Mouse (Mus musculus) heart, embryonic 10.5 days (tissue): ENCODE measurements around the gene Pafah1b2. TPM values are rescaled to one million over a fixed set of nuclear protein-coding genes. Genes with fewer than 3 reads are reported as not detected.

ENCODE experiments used
- DNase-seq: peaks from one replicate; pipeline ENCODE4 v3.0.0-alpha.2; 2017; ENCODE audit warnings: low spot score
- H3K27ac ChIP-seq: fragments of 300-500 bp; sonication (generic); 2 replicates; pipeline ENCODE4 v1.5.1; 2016; ENCODE audit warnings: mild to moderate bottlenecking
- H3K27me3 ChIP-seq: fragments of 300-500 bp; sonication (generic); 2 replicates; pipeline ENCODE4 v1.6.1; 2016; ENCODE audit warnings: mild to moderate bottlenecking; ENCODE audit not compliant: poor library complexity, insufficient read depth, severe bottlenecking
- H3K36me3 ChIP-seq: fragments of 300-500 bp; sonication (generic); 2 replicates; pipeline ENCODE4 v1.6.1; 2016; ENCODE audit warnings: mild to moderate bottlenecking, moderate library complexity
- H3K4me1 ChIP-seq: fragments of 300-500 bp; sonication (generic); 2 replicates; pipeline ENCODE4 v1.6.1; 2016; ENCODE audit warnings: mild to moderate bottlenecking
- H3K4me3 ChIP-seq: fragments of 300-500 bp; sonication (generic); 2 replicates; pipeline ENCODE4 v1.5.1; 2016; ENCODE audit warnings: mild to moderate bottlenecking, moderate library complexity
- H3K9me3 ChIP-seq: fragments of 300-500 bp; sonication (generic); 2 replicates; pipeline ENCODE4 v1.6.1; 2016; ENCODE audit warnings: mild to moderate bottlenecking, moderate library complexity
- WGBS: fragments of 180-500 bp; shearing (Covaris S2); methylation state at CpG from one replicate; pipeline ENCODE4 v1.1.7; 2016; 5-methylcytosine and 5-hydroxymethylcytosine counted together
- polyA plus RNA-seq: library from polyadenylated mRNA; unstranded; fragments of >200 nt; fragmentation: Nextera tagmentation; extraction: Ambion mirVana; gene quantifications from 2 replicates; pipeline ENCODE4 v1.2.1, GENCODE M21; 2016

Pafah1b2 gene
- polyA plus RNA-seq, 1 experiment from 2014 or later = 212 TPM

GRCm38 (mm10) chr9:46036881-46037280, 24.4 kb upstream of the Pafah1b2 start:
- 92% methylated on average over 8 of the region's 8 CpGs for WGBS
- Histone ChIP-seq H3K4me3 (no peak overlapping the region), H3K36me3 (0 out of 2 replicates have a peak, but pooled peaks cover 8% of the 10 kb centered on the region), H3K27me3 (no peaks in the 10 kb centered on the region), H3K4me1 (peaks cover 27% of the 10 kb centered on the region), H3K9me3 (no peaks in the 10 kb centered on the region), H3K27ac (no peak overlapping the region)
- no peak for DNase-seq

- no peak for DNase-seq
- H3K27me3 ChIP-seq = no peaks in the 10 kb centered on the region
- H3K9me3 ChIP-seq = no peaks in the 10 kb centered on the region
- WGBS = 71% methylated on average over 9 of the region's 9 CpGs
- peaks cover 40% of the 10 kb centered on the region for H3K4me1 ChIP-seq
- no peak overlapping the region for H3K27ac ChIP-seq
- no peak overlapping the region for H3K4me3 ChIP-seq
- 0 out of 2 replicates have a peak, but pooled peaks cover 6% of the 10 kb centered on the region for H3K36me3 ChIP-seq
Observed at GRCm38 (mm10) chr9:46035290-46035871, 22.9 kb upstream of the Pafah1b2 start.

DNA sequence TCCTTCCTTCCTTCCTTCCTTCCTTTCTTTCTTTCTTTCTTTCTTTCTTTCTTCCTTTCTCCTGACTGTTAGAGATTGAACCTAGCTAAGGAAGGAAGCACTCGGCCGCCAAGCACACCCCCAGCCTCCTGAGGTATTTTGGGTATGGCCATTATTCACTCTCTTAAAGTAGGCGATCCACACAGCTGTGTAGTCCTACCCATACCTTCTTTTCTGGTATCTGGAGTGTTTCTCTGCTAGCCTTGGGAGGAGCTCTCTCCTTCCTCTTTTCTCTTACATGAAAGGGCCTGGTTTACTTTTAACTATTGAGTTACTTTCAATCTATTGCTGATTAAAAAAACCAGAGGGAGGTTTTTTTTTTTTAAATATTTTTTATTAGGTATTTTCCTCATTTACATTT, 21.4 kb upstream of the Pafah1b2 start:
- H3K27ac ChIP-seq = no peak overlapping the region
- H3K36me3 ChIP-seq = no peaks in the 10 kb centered on the region; the same call in 1 of the 2 replicates
- DNase-seq = no peak
- 70% methylated on average over 3 of the region's 3 CpGs for WGBS
- H3K4me1 ChIP-seq = peaks cover 48% of the 10 kb centered on the region
- no peak overlapping the region for H3K4me3 ChIP-seq
- no peaks in the 10 kb centered on the region for H3K9me3 ChIP-seq
- H3K27me3 ChIP-seq = no peaks in the 10 kb centered on the region

DNA sequence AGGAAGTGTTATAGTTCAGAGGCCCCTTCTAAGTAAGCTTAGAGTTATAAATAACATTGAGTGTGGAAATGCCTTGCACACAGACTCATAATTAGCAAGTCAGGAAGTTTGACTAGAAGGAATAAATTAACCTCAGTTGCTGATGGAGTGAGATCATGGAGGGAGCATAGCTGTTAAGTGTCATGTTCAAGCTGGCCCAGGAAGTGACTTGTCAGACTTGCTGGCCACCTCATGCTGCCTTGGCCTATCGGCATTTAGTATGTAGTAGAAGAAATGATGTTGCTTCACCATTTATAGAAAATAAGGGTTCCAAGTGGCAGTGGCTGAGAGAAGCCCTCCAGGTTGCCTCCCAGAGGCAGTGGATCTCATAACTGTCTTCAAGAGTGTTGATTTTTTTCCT, 20.6 kb upstream of the Pafah1b2 start:
- H3K27me3 ChIP-seq = no peaks in the 10 kb centered on the region
- H3K36me3 ChIP-seq = no peaks in the 10 kb centered on the region; the same call in 1 of the 2 replicates
- no peak for DNase-seq
- H3K9me3 ChIP-seq = no peaks in the 10 kb centered on the region
- peaks cover 47% of the 10 kb centered on the region for H3K4me1 ChIP-seq
- no peak overlapping the region for H3K4me3 ChIP-seq
- WGBS = 70% methylated on average over 1 of the region's 1 CpGs
- no peak overlapping the region for H3K27ac ChIP-seq

DNA sequence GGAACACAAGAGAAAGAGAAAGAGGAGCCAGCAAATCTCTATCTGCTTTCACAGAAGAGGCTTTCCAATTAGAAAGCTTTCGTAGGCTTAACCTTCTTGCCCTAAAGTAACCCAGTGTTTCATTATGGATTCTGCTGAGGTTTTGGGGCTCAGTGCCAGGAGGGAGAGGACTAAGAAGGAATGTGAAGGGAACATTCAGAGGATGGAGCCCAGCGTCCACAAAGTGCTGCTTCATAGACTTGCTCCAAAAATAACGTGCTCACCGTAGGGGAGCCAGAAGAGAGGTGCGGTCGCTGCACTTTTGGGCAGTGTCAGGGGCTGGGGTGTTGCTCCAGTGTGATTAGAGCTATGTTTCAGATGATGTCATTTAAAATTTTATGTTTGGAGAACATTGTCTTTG, 19.7 kb upstream of the Pafah1b2 start:
- H3K27me3 ChIP-seq = no peaks in the 10 kb centered on the region
- H3K4me3 ChIP-seq = no peak overlapping the region
- WGBS = 61% methylated on average over 6 of the region's 6 CpGs
- H3K9me3 ChIP-seq = no peaks in the 10 kb centered on the region
- H3K4me1 ChIP-seq = peaks cover 47% of the 10 kb centered on the region
- H3K27ac ChIP-seq = no peak overlapping the region
- DNase-seq = no peak
- H3K36me3 ChIP-seq = no peaks in the 10 kb centered on the region; the same call in 1 of the 2 replicates

DNA sequence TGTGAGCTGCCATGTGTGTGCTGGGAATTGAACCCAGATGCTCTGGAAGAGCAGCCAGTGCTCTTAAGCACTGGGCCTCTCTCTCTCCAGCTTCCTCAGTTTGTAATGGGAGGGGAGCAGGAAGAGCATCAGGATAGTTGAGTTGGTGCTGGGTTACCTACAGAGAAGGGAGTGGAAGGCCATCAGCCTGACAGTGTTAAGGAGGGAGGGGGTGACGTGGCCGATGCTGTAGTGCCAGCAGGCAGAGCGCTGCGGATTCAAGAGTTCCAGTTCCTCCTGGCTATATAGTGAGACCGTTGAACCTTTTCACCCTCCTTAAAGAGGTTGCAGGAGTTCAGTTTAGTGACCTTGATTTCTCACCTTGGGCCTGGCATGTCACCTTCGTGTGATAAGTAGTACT, 18.5 kb upstream of the Pafah1b2 start:
- Histone ChIP-seq H3K4me1 (peaks cover 47% of the 10 kb centered on the region), H3K27ac (peak overlapping the region; percentile 8; the same call in 1 of the 2 replicates)
- 65% methylated on average over 6 of the region's 6 CpGs for WGBS

DNA sequence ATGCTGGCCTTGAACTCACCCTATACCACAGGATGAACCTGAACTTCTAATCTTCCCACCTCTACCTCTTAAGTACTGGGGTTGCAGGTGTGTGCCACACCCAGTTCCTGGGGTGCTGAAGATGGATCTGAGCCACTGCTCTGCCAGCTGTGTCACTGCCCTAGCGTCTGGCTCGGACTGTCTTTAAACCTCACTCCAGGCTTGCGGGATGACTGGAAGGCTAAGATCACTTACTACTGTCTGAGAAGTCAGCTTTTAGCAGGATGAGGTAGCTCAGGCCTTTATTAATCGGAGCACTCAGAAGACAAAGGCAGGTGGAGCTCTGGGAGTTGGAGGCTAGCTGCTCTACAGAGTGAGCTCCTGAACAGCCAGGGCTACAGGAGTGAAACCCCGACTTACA, 17.7 kb upstream of the Pafah1b2 start:
- Histone ChIP-seq H3K4me3 (no peak overlapping the region), H3K27me3 (no peaks in the 10 kb centered on the region), H3K36me3 (no peaks in the 10 kb centered on the region; the same call in 1 of the 2 replicates), H3K4me1 (peaks cover 42% of the 10 kb centered on the region), H3K27ac (no peak overlapping the region), H3K9me3 (no peaks in the 10 kb centered on the region)
- no peak for DNase-seq
- WGBS = 83% methylated on average over 5 of the region's 5 CpGs

More for the DNA sequence above, 18.5 kb upstream of the Pafah1b2 start:
- no peaks in the 10 kb centered on the region; the same call in 1 of the 2 replicates for H3K36me3 ChIP-seq
- H3K4me3 ChIP-seq = no peak overlapping the region
- H3K9me3 ChIP-seq = no peaks in the 10 kb centered on the region
- no peak for DNase-seq
- H3K27me3 ChIP-seq = no peaks in the 10 kb centered on the region

GRCm38 (mm10) chr9:46029534-46029933, 17.0 kb upstream of the Pafah1b2 start:
- Histone ChIP-seq H3K36me3 (no peaks in the 10 kb centered on the region; the same call in 1 of the 2 replicates), H3K27ac (no peak overlapping the region), H3K4me1 (peaks cover 38% of the 10 kb centered on the region), H3K9me3 (no peaks in the 10 kb centered on the region), H3K4me3 (no peak overlapping the region), H3K27me3 (no peaks in the 10 kb centered on the region)
- 68% methylated on average over 6 of the region's 6 CpGs for WGBS
- DNase-seq = no peak

DNA sequence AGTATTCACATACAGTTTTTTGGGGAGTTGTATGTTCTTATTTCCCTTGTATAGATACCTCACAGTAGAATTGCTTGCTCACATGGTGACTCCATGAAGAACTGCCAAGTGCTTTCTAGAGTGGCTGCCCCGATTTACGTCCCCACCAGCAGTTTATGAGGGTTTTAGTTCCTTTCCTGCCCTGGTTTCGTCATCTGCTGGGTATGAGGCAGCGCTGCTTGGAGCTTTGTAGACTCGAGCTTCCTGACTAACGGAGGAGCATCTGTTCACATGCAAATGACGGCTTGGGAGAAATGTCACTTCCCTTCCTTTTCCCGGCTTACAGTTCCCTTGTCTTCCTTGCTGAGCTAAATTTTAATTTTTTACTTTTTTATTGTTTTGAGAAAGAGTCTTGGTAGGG, 15.5 kb upstream of the Pafah1b2 start:
- Histone ChIP-seq H3K4me1 (peaks cover 38% of the 10 kb centered on the region), H3K27ac (no peak overlapping the region), H3K9me3 (no peaks in the 10 kb centered on the region), H3K27me3 (no peaks in the 10 kb centered on the region), H3K36me3 (no peaks in the 10 kb centered on the region; the same call in 1 of the 2 replicates), H3K4me3 (no peak overlapping the region)
- WGBS = 58% methylated on average over 8 of the region's 8 CpGs
- DNase-seq = no peak

- Histone ChIP-seq H3K4me3 (no peak overlapping the region), H3K27me3 (no peaks in the 10 kb centered on the region), H3K27ac (no peak overlapping the region), H3K9me3 (no peaks in the 10 kb centered on the region), H3K36me3 (peaks cover under 1% of the 10 kb centered on the region), H3K4me1 (peaks cover 21% of the 10 kb centered on the region)
- DNase-seq = peak; percentile 41
- WGBS = 88% methylated on average over 9 of the region's 9 CpGs
Observed at GRCm38 (mm10) chr9:46026058-46026849, 13.8 kb upstream of the Pafah1b2 start.

DNA sequence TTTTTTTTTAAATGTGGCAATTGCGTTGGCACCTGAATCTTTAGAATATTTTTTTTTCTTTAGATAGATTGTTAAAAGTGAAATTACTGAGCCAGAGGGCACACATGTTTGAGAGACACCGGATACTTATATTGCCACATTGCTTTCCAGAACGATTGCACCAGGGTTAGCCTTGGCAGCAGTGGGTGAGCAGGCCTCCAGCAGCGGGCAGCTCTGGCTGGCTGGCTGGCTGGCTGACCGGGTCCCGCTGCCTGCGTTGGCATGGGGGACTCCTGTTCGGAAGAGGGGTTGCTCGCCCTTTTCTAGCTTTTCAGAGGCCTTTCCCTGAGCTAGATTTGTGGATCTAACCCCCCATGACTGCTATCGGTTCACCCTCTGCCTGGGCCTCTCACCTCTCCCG, 11.1 kb upstream of the Pafah1b2 start:
- Histone ChIP-seq H3K4me1 (peaks cover 6% of the 10 kb centered on the region; the same call in 1 of the 2 replicates), H3K27me3 (no peaks in the 10 kb centered on the region), H3K9me3 (no peaks in the 10 kb centered on the region), H3K27ac (no peak overlapping the region), H3K4me3 (no peak overlapping the region), H3K36me3 (peaks cover 12% of the 10 kb centered on the region)
- WGBS = 95% methylated on average over 11 of the region's 11 CpGs
- peak; percentile 58 for DNase-seq

GRCm38 (mm10) chr9:46019975-46020374, 7.5 kb upstream of the Pafah1b2 start:
- WGBS = 84% methylated on average over 6 of the region's 6 CpGs
- DNase-seq = peak; percentile 38
- Histone ChIP-seq H3K4me1 (peaks cover 22% of the 10 kb centered on the region), H3K27ac (no peak overlapping the region), H3K36me3 (peaks cover 12% of the 10 kb centered on the region), H3K4me3 (no peak overlapping the region), H3K9me3 (no peaks in the 10 kb centered on the region), H3K27me3 (no peaks in the 10 kb centered on the region)

- no peak for DNase-seq
- 93% methylated on average over 6 of the region's 6 CpGs for WGBS
- no peaks in the 10 kb centered on the region for H3K27me3 ChIP-seq
Observed at GRCm38 (mm10) chr9:46018316-46018715, 5.8 kb upstream of the Pafah1b2 start.

More at GRCm38 (mm10) chr9:46018316-46018715, 5.8 kb upstream of the Pafah1b2 start:
- H3K27ac ChIP-seq = no peak overlapping the region
- no peak overlapping the region for H3K4me3 ChIP-seq
- peaks cover 35% of the 10 kb centered on the region for H3K4me1 ChIP-seq
- peaks cover 12% of the 10 kb centered on the region for H3K36me3 ChIP-seq
- H3K9me3 ChIP-seq = no peaks in the 10 kb centered on the region
